Mouse (Mus musculus) left cerebral cortex, adult 2 months (tissue): Measurements from ENCODE around the gene Mfap2. TPM values are rescaled to one million over a fixed set of nuclear protein-coding genes. Genes with fewer than 3 reads are reported as not detected.

ENCODE experiments used
- DNase-seq, 2 experiments: peaks; one replicate each; pipeline ENCODE4 v3.0.0; 2021 to 2022; ENCODE audit warnings: low spot score in 2 of 2, mixed read lengths in 1 of 2; ENCODE audit errors: extremely low spot score in 1 of 2
- H3K27ac ChIP-seq: fragments of 200-600 bp; 2 replicates; pipeline ENCODE4 v1.8.1; 2022
- H3K4me3 ChIP-seq: fragments of 200-600 bp; 2 replicates; pipeline ENCODE4 v1.8.1; 2022
- CTCF ChIP-seq: fragments of 200-600 bp; IDR thresholded peaks from 2 replicates; pipeline ENCODE4 v1.8.1; 2022; ENCODE audit warnings: antibody characterized with exemption, mild to moderate bottlenecking, moderate library complexity
- intact Hi-C: fragments of 180-260 bp; cut with DNase I; formaldehyde crosslinking; loops from one replicate; pipeline ENCODE4 v1.15.1; 2025
- total RNA-seq, 2 experiments: library from RNA; stranded (reverse); gene quantifications; 2 replicates each; pipeline ENCODE4 v1.2.3; 2021

The Mfap2 gene
- total RNA-seq, 2 experiments from 2014 or later = 4.8 to 4.9 TPM

GRCm38 (mm10) chr4:140975356-140975755 lies 34.9 kb upstream of the Mfap2 start:
- intact Hi-C loops = no loop called here
- H3K4me3 ChIP-seq = no peak overlapping the region
- no peak for TF ChIP-seq CTCF
- DNase-seq = no peak
- H3K27ac ChIP-seq = no peak overlapping the region

GRCm38 (mm10) chr4:140977278-140977677 lies 32.9 kb upstream of the Mfap2 start:
- TF ChIP-seq CTCF = no peak
- intact Hi-C loops = no loop called here
- no peak overlapping the region for H3K4me3 ChIP-seq
- no peak for DNase-seq
- H3K27ac ChIP-seq = no peak overlapping the region

- no peak for TF ChIP-seq CTCF
- H3K4me3 ChIP-seq = no peak overlapping the region
- no peak overlapping the region for H3K27ac ChIP-seq
- intact Hi-C loops = no loop called here
- no peak for DNase-seq
Measured at GRCm38 (mm10) chr4:140977886-140978692, 32.1 kb upstream of the Mfap2 start.

GRCm38 (mm10) chr4:140981605-140982004 lies 28.6 kb upstream of the Mfap2 start:
- peak; percentile 51 for TF ChIP-seq CTCF
- no peak overlapping the region for H3K4me3 ChIP-seq
- no peak for DNase-seq
- no peak overlapping the region for H3K27ac ChIP-seq
- intact Hi-C loops = no loop called here

GRCm38 (mm10) chr4:140982808-140983207 lies 27.4 kb upstream of the Mfap2 start:
- no peak overlapping the region for H3K4me3 ChIP-seq
- intact Hi-C loops = no loop called here
- TF ChIP-seq CTCF = no peak
- no peak overlapping the region for H3K27ac ChIP-seq
- DNase-seq = no peak

- intact Hi-C loops = no loop called here
- DNase-seq = peak in 1 of 2 experiments; percentile 41
- TF ChIP-seq CTCF = no peak
- H3K4me3 ChIP-seq = no peak overlapping the region
- peak overlapping the region; percentile 41; the same call in 1 of the 2 replicates for H3K27ac ChIP-seq
Measured at GRCm38 (mm10) chr4:140983442-140983841, 26.8 kb upstream of the Mfap2 start.

- intact Hi-C loops = no loop called here
- Histone ChIP-seq H3K4me3 (no peak overlapping the region), H3K27ac (no peak overlapping the region)
- no peak for DNase-seq
- TF ChIP-seq CTCF = no peak
Measured at GRCm38 (mm10) chr4:140984544-140984943, 25.7 kb upstream of the Mfap2 start.

GRCm38 (mm10) chr4:140986024-140986710 lies 24.1 kb upstream of the Mfap2 start:
- intact Hi-C loops = no loop called here
- DNase-seq = no peak
- no peak for TF ChIP-seq CTCF
- H3K4me3 ChIP-seq = peak overlapping the region; percentile 98
- peak overlapping the region; percentile 30; the same call in 1 of the 2 replicates for H3K27ac ChIP-seq

GRCm38 (mm10) chr4:140986711-140987395 lies 23.4 kb upstream of the Mfap2 start, which contains the start of gene Atp13a2:
Gene Atp13a2, plus strand, starts transcription at chr4:140986873.
- intact Hi-C loops = no loop called here
- DNase-seq = peak; percentile 93 to 96
- peak; percentile 36 for TF ChIP-seq CTCF
- peak within 1 kb of the TSS; percentile 98 for H3K4me3 ChIP-seq
- H3K27ac ChIP-seq = peak within 1 kb of the TSS; percentile 82

- intact Hi-C loops = no loop called here
Measured at GRCm38 (mm10) chr4:140987476-140987875, 22.7 kb upstream of the Mfap2 start.

GRCm38 (mm10) chr4:140988706-140989290 lies 21.4 kb upstream of the Mfap2 start:
- H3K4me3 ChIP-seq = no peak overlapping the region
- intact Hi-C loops = no loop called here
- TF ChIP-seq CTCF = no peak
- no peak overlapping the region for H3K27ac ChIP-seq
- DNase-seq = no peak

More at GRCm38 (mm10) chr4:140987476-140987875, 22.7 kb upstream of the Mfap2 start:
- DNase-seq = no peak
- peak overlapping the region; percentile 98 for H3K4me3 ChIP-seq
- TF ChIP-seq CTCF = no peak
- no peak overlapping the region; the same call in 1 of the 2 replicates for H3K27ac ChIP-seq

GRCm38 (mm10) chr4:140989447-140989846 lies 20.8 kb upstream of the Mfap2 start:
- no peak overlapping the region for H3K27ac ChIP-seq
- no peak for TF ChIP-seq CTCF
- DNase-seq = no peak
- intact Hi-C loops = no loop called here
- H3K4me3 ChIP-seq = no peak overlapping the region
